Mouse (Mus musculus) urinary bladder, adult 2 months (tissue): Measurements from ENCODE around the gene Atp8b4. TPM values are rescaled to one million over a fixed set of nuclear protein-coding genes. Genes with fewer than 3 reads are reported as not detected.
"Not testable (repeated sequence)": the region's sequence is repeated elsewhere in the genome, so short reads cannot be mapped to it uniquely, and the experiment has no call there.

Source experiments
- DNase-seq: peaks from one replicate; pipeline ENCODE4 v3.0.0; 2022; ENCODE audit warnings: low spot score
- polyA plus RNA-seq: library from polyadenylated mRNA; depleted of rRNA; stranded (reverse); fragments of >200 nt; gene quantifications from 2 replicates; pipeline ENCODE4 v1.2.3, GENCODE M21; 2012; rRNA removed

The Atp8b4 gene
- polyA plus RNA-seq: 0.78 and 0.99 TPM in 2 replicates

DNA sequence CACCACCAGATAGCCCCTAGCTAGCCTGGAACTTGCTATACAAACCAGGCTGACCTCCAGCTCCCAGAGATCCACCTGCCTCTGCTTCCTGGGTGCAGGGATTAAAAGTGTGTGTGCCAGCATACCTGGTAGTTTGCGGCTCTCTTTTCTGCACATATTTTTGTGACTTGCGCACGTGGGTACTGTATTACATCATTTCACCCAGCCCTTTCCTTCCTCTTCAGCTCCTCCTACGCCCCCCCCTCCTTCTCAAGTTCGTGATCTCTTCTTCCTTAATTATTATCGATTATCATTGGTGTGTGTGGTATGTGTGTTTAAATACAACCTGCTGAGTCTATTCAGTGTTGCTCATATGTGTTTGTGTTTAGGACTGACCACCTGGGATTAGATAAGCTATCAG, at the start of gene Atp8b4:
TSS of gene Atp8b4 (minus strand) at position 154 of the 400 bp plus-strand sequence.
- DNase-seq: no peak

DNA sequence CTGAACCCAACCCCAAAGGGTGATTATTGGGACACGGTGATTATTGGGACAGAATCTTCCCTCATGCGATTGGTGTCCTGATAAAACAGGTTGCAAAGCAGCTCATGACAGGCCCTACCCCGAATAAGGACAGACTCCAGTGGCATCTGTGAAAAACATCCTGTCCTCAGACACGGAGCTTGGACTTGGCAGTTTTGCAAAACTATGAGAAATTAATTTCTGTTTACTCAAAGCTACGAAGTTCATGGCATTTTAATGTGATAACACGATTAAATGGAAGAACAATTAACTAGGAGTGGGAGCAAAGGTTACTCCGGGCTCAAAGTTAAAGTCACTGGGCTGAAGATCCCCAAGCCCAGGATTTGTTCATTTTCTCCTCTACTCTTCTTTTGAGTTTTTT, 49.2 kb upstream of the Atp8b4 start:
- DNase-seq: no peak

DNA sequence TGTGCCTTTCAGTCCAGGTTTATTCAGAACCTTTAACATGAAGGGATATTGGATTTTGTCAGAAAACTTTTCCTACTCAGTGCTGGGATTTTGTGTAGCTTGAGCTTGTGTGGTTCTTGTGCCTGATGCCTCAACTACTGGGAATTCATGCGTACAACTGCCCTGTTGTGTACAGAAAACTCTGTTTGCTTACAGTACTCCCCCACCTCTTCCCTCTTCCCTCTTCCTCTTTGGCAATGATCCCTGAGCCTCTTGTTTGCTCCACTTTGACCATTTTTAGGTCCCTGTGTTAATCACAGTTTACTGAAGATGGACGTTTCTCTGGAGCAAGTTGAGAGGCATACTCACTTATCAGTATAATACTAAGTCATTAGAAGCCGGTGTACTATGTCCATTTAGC, 45.9 kb upstream of the Atp8b4 start:
- no peak for DNase-seq

DNA sequence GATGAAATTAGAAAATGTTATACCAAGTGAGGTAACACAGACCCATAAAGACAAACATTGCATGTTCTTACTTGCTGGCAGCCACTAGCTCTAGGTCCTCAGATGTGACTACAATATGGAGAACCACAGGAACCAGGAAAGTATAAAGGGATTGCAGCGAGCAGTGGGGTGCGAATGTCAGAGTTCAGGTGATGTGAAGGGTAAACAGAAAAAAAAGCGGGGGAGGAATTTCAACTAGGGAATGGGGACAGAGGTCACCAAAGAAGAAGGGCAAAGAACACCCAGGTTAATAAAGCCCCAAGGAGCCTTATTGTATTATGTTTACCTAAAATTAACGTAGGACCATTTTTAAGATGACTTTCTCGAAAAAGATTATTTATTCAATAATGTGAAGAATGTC, 44.8 kb upstream of the Atp8b4 start:
- no peak for DNase-seq

DNA sequence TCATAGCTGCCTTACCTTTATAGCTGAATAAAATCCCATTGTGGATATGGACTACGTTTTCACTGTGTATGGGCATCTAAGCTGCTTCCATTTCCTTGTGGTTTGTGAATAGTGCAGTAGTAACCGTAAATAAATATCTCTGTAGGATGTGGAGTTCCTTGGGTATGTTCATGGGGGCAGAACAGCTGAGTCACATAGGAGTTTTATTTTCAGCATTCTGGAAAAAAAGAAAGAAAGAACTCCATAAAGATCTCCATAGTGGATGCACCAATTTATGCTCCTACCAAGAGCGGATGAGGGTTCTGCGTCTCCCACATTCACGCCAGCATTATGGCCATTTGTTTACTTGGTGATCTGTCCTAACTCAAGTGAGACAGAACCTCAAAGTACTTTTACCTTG, 41.7 kb upstream of the Atp8b4 start:
- DNase-seq: no peak

DNA sequence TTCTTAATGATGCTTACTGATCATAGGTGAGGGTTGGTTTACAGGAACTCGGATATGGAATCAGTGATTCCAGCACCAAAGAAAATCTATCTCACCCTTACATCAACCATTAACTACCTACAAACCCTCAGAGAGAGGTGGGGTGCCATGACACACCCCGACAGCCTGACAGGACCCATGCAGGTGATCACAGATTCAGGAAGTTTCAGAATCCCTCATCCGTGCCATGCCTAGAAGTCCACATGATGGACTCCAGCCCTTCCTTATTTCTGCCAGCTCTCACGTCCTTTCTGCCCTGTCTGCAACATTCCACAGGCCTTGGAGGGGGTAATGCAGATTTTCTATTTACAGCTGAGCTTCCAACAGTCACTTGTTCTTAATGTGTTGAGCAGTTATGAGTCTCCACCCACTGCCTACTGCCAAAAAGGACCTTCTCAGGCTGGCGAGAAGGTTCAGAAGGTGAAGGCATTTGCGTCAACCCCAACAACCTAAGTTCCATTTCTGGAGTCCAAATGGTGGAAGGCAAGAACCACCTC, 40.0 kb upstream of the Atp8b4 start:
- DNase-seq: no peak

DNA sequence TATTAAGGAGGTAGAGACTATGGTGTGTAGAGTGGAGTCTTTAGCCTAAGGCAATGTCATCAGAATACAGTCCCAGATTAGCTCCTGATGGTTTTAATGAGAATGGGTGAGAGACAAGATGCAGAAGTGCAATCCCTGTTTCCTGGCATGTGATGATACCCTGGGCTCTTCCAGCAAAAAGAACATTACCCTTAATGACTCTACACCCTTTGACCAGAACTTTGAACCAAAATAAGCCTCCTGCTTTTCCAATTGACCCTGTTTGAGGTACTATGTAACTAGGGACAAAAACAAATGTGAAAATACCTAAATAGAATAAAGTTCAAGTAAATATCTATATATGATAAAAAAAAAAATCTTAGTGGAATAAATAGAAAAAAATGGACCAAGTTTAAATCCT, 37.2 kb upstream of the Atp8b4 start:
- no peak for DNase-seq

DNA sequence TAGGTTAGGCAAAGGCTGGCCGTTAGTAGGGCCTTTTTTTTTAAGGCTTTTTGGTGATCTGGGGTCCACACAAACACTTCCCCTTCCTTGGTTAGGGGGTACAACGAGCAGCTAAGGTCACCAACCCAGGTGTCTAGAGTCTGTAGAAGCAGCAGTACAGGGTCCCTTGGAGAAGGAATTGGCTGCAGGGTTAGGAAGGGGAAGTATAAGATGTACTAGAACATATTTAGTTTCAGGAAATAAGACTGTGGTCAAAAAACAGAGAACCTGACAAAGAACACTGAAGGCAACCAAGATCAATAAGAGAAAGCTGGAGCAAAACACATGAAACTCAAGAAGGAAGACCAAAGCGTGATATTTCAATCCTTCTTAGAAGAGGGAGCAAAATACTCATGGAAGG, 30.1 kb upstream of the Atp8b4 start:
- DNase-seq: no peak

DNA sequence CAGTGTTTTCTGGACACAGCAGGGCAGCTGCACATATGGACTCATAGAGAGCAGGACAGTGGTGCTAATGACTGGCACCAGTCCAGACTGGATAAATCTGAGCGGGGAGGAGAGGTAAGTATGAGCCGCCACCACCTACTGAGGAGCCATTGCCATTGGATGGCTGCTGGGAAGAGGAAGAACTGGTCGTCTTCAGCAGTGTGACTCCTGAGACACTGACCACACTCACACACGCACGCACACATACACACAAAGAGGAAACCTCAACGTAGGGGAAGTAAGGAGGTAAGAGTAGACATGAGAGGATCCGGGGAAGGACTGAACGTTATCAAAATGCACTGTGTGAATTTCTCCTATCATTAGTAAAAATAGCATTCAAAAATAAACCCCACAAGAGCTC, 27.0 kb upstream of the Atp8b4 start:
- no peak for DNase-seq

DNA sequence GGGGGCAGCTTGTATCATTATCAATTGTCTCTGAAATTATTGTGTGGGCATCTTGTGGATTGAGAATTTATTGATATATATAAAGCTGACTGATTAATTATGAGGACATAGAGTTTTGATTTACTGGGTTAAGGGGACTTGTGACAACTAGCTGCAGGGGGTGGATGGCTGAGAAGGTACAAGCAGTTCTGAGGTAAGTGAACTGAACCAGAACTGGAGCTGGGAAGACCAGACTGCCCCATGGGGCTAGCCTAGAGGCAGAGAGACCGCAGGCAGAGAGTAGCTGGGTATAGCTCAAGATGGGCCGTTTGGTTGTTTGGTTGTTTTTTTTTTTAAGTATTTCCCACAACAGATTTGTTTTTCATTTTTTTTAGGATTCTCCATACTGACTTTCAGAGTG, 23.8 kb upstream of the Atp8b4 start:
- DNase-seq: no peak

DNA sequence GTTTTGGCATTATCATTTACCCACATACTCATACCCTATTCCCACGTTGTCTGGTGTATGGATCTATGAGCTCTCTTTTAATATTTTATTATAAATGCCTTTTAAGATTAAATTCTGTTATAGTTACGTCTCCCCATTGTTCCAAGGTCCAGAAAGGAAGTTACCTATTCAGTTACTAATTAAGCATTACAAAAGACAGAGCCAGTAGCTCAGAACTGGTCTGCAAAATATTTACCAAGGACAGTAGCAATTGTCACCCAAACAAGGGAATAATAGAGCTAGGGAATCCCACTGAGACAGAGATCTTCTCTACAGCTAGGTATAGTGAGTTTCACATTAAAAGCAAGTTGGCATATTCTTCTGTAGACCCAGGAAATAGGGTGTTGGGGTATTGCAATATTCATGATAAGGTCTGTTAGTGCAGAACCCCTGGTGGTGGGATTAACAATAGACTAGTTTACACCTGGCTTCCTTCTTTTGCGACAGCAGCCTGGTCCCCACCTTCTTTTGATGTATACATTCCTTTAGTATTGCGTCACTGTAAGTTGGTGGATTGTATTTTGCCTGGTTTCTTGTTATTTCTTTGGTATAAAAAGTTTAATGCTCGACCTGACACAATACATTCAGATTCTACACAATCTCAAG, 22.7 kb upstream of the Atp8b4 start:
- not testable (repeated sequence) for DNase-seq

DNA sequence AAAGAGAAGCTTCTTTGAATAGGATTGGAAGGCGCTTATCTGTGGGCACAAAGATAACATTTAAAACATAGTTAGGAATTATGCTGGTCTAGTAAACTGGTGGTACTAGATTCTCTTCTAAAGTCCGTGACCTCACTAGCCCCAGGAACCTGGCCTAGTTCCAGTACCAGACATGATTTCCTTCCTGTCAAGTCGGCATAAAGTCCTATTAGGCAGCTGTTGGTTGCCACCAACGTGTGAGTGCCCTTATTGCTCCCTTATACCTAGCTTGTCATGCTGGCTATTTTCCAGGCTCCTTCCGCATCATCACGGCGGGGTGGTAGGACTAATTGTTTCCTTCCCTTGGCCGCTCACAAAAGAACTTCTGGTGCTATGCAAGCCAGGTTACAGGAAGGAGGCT, 21.6 kb upstream of the Atp8b4 start:
- no peak for DNase-seq

DNA sequence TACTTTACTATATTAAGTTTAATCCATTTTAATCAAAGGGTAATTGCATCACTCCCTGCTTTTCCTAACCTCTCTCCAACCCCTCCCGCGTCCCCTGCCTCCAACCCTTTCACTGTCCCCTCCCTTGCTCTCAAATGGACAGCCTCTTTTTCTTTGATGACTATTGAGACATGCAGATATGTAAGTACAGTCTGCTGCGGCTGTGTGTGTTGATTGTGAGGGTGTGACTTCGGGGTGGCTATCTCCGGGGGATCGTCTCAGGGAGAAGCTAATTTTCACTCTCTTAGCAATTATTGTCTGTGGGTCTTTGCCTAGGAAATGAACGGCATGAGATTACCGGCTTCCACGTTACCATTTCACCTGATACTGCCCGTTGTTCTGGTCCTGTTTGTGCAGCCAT, 21.0 kb upstream of the Atp8b4 start:
- no peak for DNase-seq

DNA sequence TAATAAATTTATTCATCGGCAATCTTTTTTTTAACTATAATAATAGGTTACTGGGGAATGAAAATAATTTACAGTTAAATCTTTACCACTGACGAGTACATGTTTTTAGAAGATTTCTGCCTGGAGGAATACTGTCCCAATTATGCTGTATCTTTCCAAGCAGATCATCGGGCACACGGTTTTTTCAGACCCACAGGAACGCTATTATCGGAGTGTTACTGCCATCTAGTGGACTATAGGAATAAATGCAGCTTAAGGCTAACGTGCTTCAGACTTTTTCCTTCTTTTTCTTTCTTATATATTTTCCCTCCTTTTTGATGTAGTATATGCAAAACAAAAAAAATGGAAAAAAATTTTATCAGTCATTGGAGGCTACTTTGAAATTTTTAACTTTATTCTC, 20.4 kb upstream of the Atp8b4 start:
- DNase-seq: no peak

DNA sequence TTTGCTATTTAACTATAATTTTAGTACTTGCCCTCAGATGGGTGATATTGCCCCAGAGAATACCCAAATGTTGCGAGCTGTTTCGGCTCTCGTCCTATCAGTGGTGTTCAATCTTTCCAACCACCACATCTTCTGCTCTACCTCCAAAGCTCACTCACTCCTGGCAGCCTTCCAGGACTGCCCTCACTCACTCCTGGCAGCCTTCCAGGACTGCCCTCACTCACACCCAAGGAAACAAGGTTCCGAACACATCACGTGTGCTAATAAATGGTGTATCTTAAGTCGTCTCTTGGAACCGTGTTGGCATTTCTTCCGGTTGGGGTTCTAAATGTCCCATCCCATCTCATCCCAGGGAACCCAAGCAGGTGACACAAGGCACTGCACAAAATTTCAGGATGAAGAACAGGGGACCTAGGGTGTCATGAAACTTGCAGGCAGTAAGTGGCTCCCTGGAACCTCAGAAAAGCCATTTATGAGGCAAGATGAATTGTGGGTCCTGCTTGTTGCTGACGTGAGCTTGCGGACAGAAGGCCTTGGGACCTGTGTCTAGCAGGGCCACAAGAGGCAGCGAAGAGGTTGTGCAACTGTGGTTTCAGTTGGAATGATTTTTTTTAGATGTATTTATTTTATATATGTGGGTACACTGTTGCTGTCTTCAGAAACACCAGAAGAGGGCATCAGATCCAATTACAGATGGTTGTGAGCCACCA, 19.6 kb upstream of the Atp8b4 start:
- DNase-seq: no peak

DNA sequence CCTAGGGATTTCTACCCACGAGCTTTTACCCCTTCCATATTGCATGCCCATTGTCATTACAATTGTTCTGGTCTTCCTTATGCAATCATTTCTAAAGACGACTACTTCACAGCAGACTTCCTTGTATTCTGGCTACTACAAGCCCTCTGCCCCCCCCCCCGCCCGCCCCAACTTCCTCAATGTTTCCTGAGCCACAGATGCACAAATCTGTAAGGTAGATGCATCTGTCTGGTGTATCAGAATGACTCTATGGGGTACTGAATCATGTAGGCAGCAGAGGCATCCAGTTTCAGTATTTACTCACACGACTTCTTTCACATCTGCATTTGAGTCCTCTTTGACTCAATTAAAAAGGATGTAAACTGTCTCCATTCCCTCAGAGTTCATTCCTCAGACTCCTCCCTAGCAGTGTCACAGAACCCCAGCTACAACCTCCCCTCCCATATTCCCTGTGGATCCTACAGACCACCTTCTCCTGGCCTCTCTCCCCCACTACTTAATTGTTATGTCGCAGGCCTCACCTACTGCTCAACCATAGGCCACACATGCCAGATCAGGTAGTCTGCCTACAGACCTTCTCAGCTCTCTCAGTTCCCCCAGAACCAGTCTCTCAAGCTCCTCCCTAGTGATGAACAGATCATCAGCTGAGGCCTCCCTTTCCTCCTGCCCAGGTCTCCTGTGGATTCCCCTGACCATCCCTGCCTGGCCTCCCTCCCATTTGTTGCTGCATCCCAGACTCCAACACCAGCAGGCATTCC, 14.8 kb upstream of the Atp8b4 start:
- DNase-seq: no peak

DNA sequence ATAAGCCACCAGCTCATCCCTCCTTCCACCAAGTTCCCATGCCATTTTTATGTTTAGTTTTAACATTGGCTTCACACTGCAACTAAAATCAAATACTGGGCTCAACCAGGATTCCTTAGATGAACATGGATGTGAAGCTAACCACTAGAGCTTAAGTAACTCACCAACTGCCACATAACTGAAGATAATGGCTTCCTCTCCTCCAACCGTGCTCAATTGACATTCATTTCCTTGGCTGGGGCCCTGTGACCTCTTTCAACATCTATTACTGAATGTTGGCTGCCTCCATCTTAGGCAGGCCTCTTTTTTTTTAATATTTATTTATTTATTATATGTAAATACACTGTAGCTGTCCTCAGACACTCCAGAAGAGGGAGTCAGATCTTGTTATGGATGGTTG, 7.8 kb upstream of the Atp8b4 start:
- no peak for DNase-seq

DNA sequence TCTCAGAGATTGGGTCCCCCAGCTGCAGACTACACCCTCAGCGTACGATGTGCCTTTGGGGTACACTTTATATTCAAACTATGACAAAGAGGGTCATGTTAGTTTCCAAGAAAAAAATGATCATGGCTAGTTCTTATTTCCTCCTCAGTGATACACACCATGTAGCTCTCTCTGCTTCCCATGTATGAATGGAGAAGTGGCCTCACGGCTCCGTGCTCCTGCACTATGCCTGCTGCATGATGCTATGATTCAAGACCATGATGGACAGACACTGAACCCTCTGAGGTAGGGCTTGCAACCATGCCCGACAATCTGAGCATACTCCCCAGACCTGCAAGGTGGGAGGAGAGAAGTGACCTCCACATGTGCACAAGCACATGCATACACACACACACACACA, 7.0 kb upstream of the Atp8b4 start:
- DNase-seq: no peak

DNA sequence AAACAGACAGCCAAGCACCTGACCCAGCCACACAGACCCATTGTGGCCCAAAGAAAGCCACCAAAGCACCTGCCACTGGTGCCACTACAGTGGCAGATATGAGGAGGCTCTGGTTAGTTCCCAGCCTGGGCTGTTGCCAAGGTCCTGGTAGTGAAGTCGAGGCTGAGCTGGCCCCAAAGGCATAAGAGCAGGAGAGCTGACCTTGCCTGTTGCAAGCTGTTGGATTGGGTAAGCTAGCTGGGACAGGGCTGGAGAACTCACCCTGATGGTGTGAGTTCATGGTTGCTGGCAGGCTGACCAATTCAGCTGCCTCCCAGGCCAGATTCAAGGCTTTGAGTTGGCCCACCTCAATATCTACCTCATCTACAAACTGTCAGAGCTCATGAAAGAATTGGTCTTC, 4.7 kb upstream of the Atp8b4 start:
- no peak for DNase-seq

DNA sequence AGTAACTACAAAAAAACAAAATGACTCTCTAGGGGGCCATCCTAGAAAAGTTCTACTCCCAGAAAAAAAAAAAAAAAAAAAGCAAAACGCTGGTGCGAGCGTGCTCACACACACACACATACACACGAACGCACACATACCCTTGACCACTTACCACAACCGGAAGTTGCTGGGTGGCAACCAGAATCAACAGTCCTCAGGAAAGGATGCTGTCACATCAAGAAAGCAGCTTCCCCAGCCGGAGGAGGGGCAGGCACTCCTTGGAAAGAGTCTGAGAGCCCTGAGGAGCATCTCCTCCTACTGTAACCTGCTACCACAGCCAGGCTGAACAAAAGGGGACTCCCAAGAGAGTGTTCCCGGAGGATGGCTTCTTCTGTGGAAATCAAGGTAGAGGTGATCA, 744 bp downstream of the Atp8b4 start:
- no peak for DNase-seq

DNA sequence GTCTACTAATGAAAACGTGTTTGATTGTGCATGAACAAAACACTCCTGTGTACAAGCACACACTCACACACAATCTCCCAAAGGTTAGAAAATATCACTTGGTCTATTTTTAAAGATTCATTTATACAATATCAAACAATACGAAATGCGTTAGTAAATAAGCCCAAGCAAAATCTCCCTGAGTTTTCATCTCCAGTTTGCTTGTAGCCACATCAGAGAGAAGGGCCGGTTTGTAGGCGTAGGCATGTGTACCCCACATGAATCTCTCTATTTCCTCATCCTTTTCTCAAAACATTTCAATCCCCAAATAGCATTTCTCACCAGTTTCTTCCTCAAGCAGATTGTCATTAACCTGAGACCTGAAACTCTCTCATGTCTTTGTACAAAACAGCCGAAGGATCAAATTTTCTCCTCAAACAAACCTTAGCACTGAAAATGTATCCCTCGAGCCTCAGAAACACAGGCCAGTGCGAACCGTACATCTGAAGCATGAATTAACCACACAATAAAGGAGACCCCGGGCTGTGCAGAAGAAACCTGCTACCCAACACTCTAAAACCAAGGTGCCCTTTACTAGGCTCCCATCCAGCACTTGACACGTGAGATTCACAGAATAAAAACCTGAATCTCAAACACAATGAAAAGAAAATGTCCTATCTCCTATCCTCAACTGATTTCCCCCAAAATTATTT, 1.6 kb downstream of the Atp8b4 start:
- DNase-seq: no peak

DNA sequence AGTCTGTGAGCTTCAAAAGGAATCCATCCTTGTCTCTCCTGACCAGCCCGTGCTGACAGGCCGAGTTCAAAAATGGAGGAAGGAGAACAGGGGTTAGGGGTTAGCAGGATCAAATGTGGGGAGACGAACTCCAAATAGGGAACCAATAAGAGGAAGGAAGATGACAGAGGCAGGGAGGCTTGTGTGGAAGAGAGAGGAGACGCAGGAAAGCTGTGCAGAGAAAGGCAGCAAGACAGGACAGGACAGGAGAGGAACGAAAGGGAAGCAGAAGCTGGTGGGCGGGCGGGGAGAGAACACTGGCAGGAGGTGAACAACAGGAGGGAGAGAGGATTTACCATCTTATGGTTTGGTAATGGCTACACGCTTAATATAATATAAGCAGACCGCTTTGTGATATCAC, 3.6 kb downstream of the Atp8b4 start:
- no peak for DNase-seq
